In the genomic region with DNA sequence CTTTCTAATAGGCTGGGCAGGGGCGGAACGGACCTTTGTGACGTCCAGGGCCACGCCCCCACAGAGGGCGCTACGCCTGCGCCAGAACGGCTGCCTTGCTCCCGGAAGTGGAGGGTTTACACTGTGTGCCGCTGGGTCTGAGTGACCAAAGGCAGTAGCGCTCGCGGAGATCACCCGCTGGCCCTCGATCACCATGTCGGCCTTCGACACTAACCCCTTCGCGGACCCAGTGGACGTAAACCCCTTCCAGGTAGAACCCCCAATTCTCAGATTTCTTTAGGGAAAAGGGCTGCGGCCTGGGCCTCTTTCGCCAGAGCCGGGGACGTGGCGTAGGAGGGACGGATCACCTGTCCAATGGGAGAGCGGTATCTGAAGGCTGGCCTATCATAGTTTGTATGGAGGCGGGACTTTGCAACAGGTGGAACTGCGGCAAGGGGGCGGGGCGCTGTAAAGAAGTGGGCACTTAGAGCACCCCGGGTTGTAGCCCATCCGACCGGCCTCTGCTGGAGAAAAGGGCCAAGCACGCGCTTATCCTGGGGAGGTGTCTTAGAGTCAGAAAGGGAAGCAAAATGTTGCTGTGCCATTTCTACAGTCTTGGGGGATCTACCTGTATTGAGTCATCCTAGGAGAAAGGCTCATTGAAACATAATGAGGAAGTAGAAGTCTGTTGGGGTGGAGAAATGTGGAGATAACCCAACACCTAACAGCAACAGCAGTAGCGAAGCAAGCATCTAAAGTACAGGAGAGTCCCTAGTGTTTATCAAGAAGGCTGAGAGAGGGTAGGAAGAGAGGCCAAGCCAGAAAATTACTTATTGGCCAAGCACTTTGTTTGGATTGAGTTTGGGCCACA, we compare ENCODE assay signal across 8 mouse cellular contexts. TPM values are rescaled to one million over a fixed set of nuclear protein-coding genes. Genes with fewer than 3 reads are reported as not detected.
DNase-seq lines count a peak whose midpoint lies in the region; ATAC-seq lines count a peak whose summit lies in the region.

TSS of gene Scamp2 (plus strand) at position 83 of the 850 bp plus-strand sequence.

- H3K4me2 ChIP-seq in hindbrain, embryonic 16.5 days (ENCODE audit: low read length): peak within 1 kb of the TSS; percentile 86

- 1% methylated on average over 37 of the region's 37 CpGs for WGBS in hindbrain, embryonic 16.5 days
- WGBS in macrophage (ENCODE audit: missing documents): under 1% methylated on average over 33 of the region's 37 CpGs

- DNase-seq in T-cell, adult 2 months (ENCODE audit: low spot score): peak; percentile 88
- DNase-seq in cerebellum, postnatal 36 days: peak; percentile 94 to 95
- DNase-seq in gastrocnemius, adult 18-20 months (ENCODE audit: low spot score): peak; percentile 94
- peak; percentile 91 to 95 for DNase-seq in left cerebral cortex, adult 18-20 months (ENCODE audit: low spot score in 2 of 2)
- DNase-seq in right cerebral cortex, adult 18-20 months: peak; percentile 96
- peak; percentile 63 for DNase-seq in urinary bladder, postnatal 10 days (ENCODE audit: low spot score)

- H3K4me1 ChIP-seq in hindbrain, embryonic 16.5 days (ENCODE audit: control insufficient read depth, insufficient read depth, low read depth, low read length): peaks cover 22% of the 10 kb centered on the region

- no peaks in the 10 kb centered on the region for H3K9me3 ChIP-seq in hindbrain, embryonic 16.5 days (ENCODE audit: control insufficient read depth, low read length)

- peaks cover 43% of the 10 kb centered on the region for H3K79me2 ChIP-seq in macrophage (ENCODE audit: inconsistent target)

- peak within 1 kb of the TSS; percentile 87 for H3K27ac ChIP-seq in hindbrain, embryonic 16.5 days (ENCODE audit: low read depth, low read length)
- peak within 1 kb of the TSS; percentile 84 for H3K27ac ChIP-seq in macrophage

- H3K36me3 ChIP-seq in hindbrain, embryonic 16.5 days (ENCODE audit: control insufficient read depth, insufficient read depth, low read length): no peaks in the 10 kb centered on the region
- H3K36me3 ChIP-seq in macrophage (ENCODE audit: inconsistent target): no peaks in the 10 kb centered on the region

- H3K27me3 ChIP-seq in hindbrain, embryonic 16.5 days (replicated peaks; ENCODE audit: control insufficient read depth, insufficient read depth, low read length): no peaks in the 10 kb centered on the region; the same call in 1 of the 2 replicates

- peak; percentile 100 for ATAC-seq in hindbrain, embryonic 16.5 days

- peak within 1 kb of the TSS; percentile 72 for H3K9ac ChIP-seq in hindbrain, embryonic 16.5 days (ENCODE audit: low read depth, low read length)

- H3K4me3 ChIP-seq in hindbrain, embryonic 16.5 days (ENCODE audit: low read length): peak within 1 kb of the TSS; percentile 62
- H3K4me3 ChIP-seq in macrophage (ENCODE audit: inconsistent target): peak within 1 kb of the TSS; percentile 67

RNA-seq across cellular contexts. Expression of gene Scamp2, which starts in this region (rescaled TPM):
- 10 to 100 TPM; 41.8 to 43.1 TPM for total RNA-seq in gastrocnemius, adult 18-20 months (2021)
- 49.4 and 50.1 TPM in 2 replicates for polyA plus RNA-seq in hindbrain, embryonic 16.5 days (2015; fragmentation: Nextera tagmentation; extraction: Ambion mirVana)
- total RNA-seq in left cerebral cortex, adult 18-20 months (2021): 10 to 100 TPM; 20.9 to 23.1 TPM
- total RNA-seq in macrophage (2018; cell fraction: chromatin; rRNA removed): 100 to 1,000 TPM in 12 of 26 experiments, 10 to 100 TPM in 14; 36.1 to 197 (median 92.2) TPM
- 100 to 1,000 TPM; 134 to 249 (median 184) TPM for total RNA-seq in macrophage (2018; cell fraction: cytosol; rRNA removed)
- 100 to 1,000 TPM in 23 of 26 experiments, 10 to 100 TPM in 3; 90.1 to 273 (median 166) TPM for total RNA-seq in macrophage (2018; cell fraction: nucleus; rRNA removed)
- 90.8 to 189 TPM (median 140 TPM) in 3 replicates for polyA plus RNA-seq in macrophage (2018)

Comparison
In these comparisons a context has a peak if more than half of its experiments do, and no peak if none do; other contexts are left out.
1. Peak in every context shown above with its lines: DNase-seq, ATAC-seq, H3K4me3 ChIP-seq and H3K27ac ChIP-seq.